Mouse (Mus musculus): ENCODE data around the gene Nek5. TPM values are rescaled to one million over a fixed set of nuclear protein-coding genes. Genes with fewer than 3 reads are reported as not detected.

The Nek5 gene
- polyA plus RNA-seq, 1 experiment from 2014 or later = 1.0 TPM

- Histone ChIP-seq H3K4me3 (peak overlapping the region; percentile 63), H3K27me3 (peaks cover 30% of the 10 kb centered on the region), H3K4me2 (peak overlapping the region; percentile 95), H3K4me1 (peaks cover 5% of the 10 kb centered on the region; the same call in 1 of the 2 replicates), H3K9ac (0 out of 2 replicates have a peak overlapping the region, but pooled peaks have one; percentile 1), H3K36me3 (peaks cover 23% of the 10 kb centered on the region), H3K27ac (no peak overlapping the region), H3K9me3 (no peaks in the 10 kb centered on the region)
- ATAC-seq (ENCODE audit: borderline replicate concordance, extremely low read depth, low FRiP score, low TSS enrichment) = no peak
- WGBS = 2% methylated on average over 3 of the region's 3 CpGs
Measured at GRCm38 (mm10) chr8:22061126-22061525, 63.7 kb downstream of the Nek5 start.

GRCm38 (mm10) chr8:22060446-22060889 is 64.4 kb downstream of the Nek5 start, which contains the start of gene Alg11:
Alg11 (plus strand) TSS chr8:22060721.
- Histone ChIP-seq H3K27ac (no peak within 1 kb of the TSS), H3K4me2 (peak within 1 kb of the TSS; percentile 95), H3K27me3 (peaks cover 30% of the 10 kb centered on the region), H3K9me3 (no peaks in the 10 kb centered on the region), H3K36me3 (peaks cover 16% of the 10 kb centered on the region), H3K4me1 (peaks cover 5% of the 10 kb centered on the region; the same call in 1 of the 2 replicates), H3K9ac (peak within 1 kb of the TSS; percentile 45), H3K4me3 (peak within 1 kb of the TSS; percentile 63)
- WGBS = under 1% methylated on average over 22 of the region's 36 CpGs
- peak; percentile 100 for ATAC-seq (ENCODE audit: borderline replicate concordance, extremely low read depth, low FRiP score, low TSS enrichment)

DNA sequence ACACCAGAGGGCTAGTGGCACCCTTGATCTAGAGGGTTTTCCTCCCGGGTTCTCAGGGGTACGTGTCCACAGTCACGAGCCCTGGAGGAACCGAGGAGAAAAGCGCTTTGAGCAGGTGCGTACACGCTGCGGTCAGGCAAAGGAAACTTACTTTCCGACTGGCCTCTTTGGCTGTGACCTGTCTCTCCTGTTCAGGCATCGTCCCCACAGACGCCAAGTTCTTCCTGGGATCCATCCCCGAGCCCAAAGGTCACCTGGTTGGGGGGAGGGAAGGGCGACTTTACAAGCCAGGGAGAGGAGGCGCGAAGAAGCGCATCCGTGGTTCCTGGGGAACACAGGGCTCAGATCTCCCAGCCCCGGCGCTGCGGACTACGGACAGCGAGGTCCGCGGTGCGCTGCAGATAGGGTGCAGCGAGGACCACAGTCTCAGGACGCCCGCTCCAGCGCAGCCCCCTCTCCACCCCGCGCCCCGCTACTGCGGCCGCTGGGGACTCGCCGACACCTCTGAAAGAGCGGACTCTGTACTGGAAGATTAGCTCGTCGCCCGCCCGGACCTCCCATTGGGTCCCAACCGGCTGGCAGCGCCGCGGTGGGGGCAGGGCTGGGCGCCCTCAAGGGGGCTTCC is 64.9 kb downstream of the Nek5 start, which contains the start of gene Atp7b:
Atp7b (minus strand) TSS at position 485 of the 625 bp plus-strand sequence.
- peak within 1 kb of the TSS; percentile 63 for H3K4me3 ChIP-seq
- no peaks in the 10 kb centered on the region for H3K9me3 ChIP-seq
- H3K4me2 ChIP-seq = peak within 1 kb of the TSS; percentile 95
- H3K4me1 ChIP-seq = peaks cover 5% of the 10 kb centered on the region; the same call in 1 of the 2 replicates
- peaks cover 11% of the 10 kb centered on the region for H3K36me3 ChIP-seq
- H3K27me3 ChIP-seq = peaks cover 30% of the 10 kb centered on the region
- peak; percentile 89 for ATAC-seq (ENCODE audit: borderline replicate concordance, extremely low read depth, low FRiP score, low TSS enrichment)
- peak within 1 kb of the TSS; percentile 45 for H3K9ac ChIP-seq
- no peak within 1 kb of the TSS for H3K27ac ChIP-seq
- under 1% methylated on average over 37 of the region's 46 CpGs for WGBS

GRCm38 (mm10) chr8:22059153-22059738 is 65.6 kb downstream of the Nek5 start:
- no peak for ATAC-seq (ENCODE audit: borderline replicate concordance, extremely low read depth, low FRiP score, low TSS enrichment)
- peaks cover 5% of the 10 kb centered on the region; the same call in 1 of the 2 replicates for H3K36me3 ChIP-seq
- 44% methylated on average over 11 of the region's 11 CpGs for WGBS
- H3K4me3 ChIP-seq = peak overlapping the region; percentile 63
- no peak overlapping the region for H3K27ac ChIP-seq
- H3K9me3 ChIP-seq = no peaks in the 10 kb centered on the region
- H3K9ac ChIP-seq = peak overlapping the region; percentile 21; the same call in 1 of the 2 replicates
- H3K4me1 ChIP-seq = peaks cover 5% of the 10 kb centered on the region; the same call in 1 of the 2 replicates
- H3K27me3 ChIP-seq = peaks cover 30% of the 10 kb centered on the region
- peak overlapping the region; percentile 95 for H3K4me2 ChIP-seq

DNA sequence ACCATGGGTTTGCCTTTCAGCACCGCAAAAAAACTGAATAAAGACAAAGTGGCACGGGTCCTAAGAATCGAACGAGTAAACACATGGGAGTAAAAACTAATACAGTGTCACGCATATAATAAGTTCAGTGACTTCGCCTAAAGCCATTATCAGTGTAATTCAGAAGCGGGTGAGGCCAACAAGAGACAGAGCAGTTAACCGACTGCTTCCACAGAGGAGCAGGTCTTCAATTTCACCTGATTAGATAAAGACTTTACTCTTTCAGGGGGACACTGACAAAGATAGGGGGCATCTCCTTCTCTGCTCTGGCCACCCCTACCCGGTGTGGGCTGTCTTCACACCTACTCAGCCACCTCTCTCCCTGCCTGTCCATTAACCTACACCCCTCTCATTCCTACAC is 66.5 kb downstream of the Nek5 start:
- ATAC-seq (ENCODE audit: borderline replicate concordance, extremely low read depth, low FRiP score, low TSS enrichment) = no peak

DNA sequence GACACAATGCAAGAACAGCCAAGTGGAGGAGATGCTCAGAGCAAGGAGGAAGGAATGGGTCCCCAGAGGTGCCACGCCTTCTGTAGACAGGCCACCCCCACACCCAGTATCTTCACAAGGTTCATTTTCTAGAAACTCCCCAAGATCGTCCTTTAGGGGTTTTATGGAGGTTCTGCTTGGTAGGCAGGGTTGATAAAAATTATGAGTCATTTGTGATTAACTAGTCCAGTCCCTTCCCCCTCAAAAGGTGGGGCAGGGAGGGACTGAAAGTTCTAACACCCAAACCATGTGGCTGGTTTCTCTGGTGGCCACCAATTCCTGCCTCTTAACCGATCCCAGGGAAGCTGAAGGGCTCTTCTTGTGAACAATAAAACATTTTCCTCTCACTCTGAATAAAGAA is 68.0 kb downstream of the Nek5 start:
- Histone ChIP-seq H3K9ac (no peak overlapping the region), H3K4me2 (no peak overlapping the region), H3K9me3 (no peaks in the 10 kb centered on the region), H3K27ac (no peak overlapping the region), H3K4me3 (no peak overlapping the region), H3K27me3 (peaks cover 30% of the 10 kb centered on the region), H3K4me1 (peaks cover 5% of the 10 kb centered on the region; the same call in 1 of the 2 replicates), H3K36me3 (no peaks in the 10 kb centered on the region)
- 70% methylated on average over 3 of the region's 3 CpGs for WGBS
- ATAC-seq (ENCODE audit: borderline replicate concordance, extremely low read depth, low FRiP score, low TSS enrichment) = no peak

More for the DNA sequence above, 66.5 kb downstream of the Nek5 start:
- Histone ChIP-seq H3K9me3 (no peaks in the 10 kb centered on the region), H3K4me3 (no peak overlapping the region), H3K27me3 (peaks cover 30% of the 10 kb centered on the region), H3K9ac (no peak overlapping the region), H3K4me1 (peaks cover 5% of the 10 kb centered on the region; the same call in 1 of the 2 replicates), H3K36me3 (no peaks in the 10 kb centered on the region), H3K27ac (no peak overlapping the region), H3K4me2 (no peak overlapping the region)
- 65% methylated on average over 9 of the region's 9 CpGs for WGBS

- Histone ChIP-seq H3K4me3 (no peak overlapping the region), H3K27me3 (peaks cover 30% of the 10 kb centered on the region), H3K36me3 (no peaks in the 10 kb centered on the region), H3K9ac (no peak overlapping the region), H3K4me2 (no peak overlapping the region), H3K4me1 (no peaks in the 10 kb centered on the region), H3K27ac (no peak overlapping the region), H3K9me3 (no peaks in the 10 kb centered on the region)
- 92% methylated on average over 2 of the region's 2 CpGs for WGBS
- ATAC-seq (ENCODE audit: borderline replicate concordance, extremely low read depth, low FRiP score, low TSS enrichment) = no peak
Measured at GRCm38 (mm10) chr8:22055492-22055877, 69.4 kb downstream of the Nek5 start.

DNA sequence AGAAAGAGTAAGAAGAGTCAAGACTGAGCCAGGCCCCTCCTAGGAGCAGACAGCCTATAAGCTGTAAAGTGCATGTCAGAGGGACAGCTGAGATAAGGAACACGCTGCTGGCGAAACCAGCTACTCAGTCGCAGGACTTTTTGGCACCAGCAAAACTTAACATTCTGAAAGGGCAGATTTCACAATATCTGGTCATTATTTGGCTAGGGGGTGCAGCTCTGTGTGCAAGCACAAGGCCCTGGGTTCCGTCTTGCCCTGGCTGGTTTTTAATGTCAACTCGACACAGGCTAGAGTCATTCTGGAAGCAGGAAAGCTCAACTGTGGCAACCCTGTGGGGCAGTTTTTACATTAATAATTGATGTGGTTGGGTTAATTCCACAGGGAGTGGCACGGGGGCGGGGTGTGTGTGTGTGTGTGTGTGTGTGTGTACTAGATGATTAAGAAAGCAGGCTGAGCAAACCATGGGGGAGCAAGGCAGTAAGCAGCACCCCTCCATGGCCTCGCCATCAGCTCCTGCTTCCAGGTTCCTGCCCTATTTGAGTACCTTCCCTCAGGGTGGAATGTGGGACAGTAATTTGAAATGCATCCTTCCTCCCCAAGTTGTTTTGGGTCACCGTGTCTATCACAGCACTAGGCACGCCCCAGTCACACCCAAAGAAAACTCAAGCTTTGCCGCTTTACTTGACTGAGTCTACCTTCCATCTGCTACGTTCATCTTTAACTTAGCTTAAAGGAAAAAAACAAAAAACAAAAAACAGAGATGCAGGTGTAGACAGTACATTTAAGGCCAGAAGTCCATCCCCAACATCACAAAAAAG is 70.0 kb downstream of the Nek5 start:
- H3K4me2 ChIP-seq = no peak overlapping the region
- ATAC-seq (ENCODE audit: borderline replicate concordance, extremely low read depth, low FRiP score, low TSS enrichment) = peak; percentile 47; the same call in 1 of the 2 replicates
- WGBS = 64% methylated on average over 12 of the region's 12 CpGs
- H3K27ac ChIP-seq = no peak overlapping the region
- no peaks in the 10 kb centered on the region for H3K36me3 ChIP-seq
- no peak overlapping the region for H3K4me3 ChIP-seq
- H3K4me1 ChIP-seq = no peaks in the 10 kb centered on the region
- no peaks in the 10 kb centered on the region for H3K9me3 ChIP-seq
- peaks cover 26% of the 10 kb centered on the region for H3K27me3 ChIP-seq
- no peak overlapping the region for H3K9ac ChIP-seq

GRCm38 (mm10) chr8:22047699-22048464 is 77.0 kb downstream of the Nek5 start:
- Histone ChIP-seq H3K9me3 (no peaks in the 10 kb centered on the region), H3K27ac (no peak overlapping the region), H3K9ac (no peak overlapping the region), H3K4me3 (no peak overlapping the region), H3K27me3 (no peaks in the 10 kb centered on the region), H3K4me1 (no peaks in the 10 kb centered on the region), H3K36me3 (no peaks in the 10 kb centered on the region), H3K4me2 (no peak overlapping the region)
- ATAC-seq (ENCODE audit: borderline replicate concordance, extremely low read depth, low FRiP score, low TSS enrichment) = peak; percentile 39; the same call in 1 of the 2 replicates
- WGBS = 62% methylated on average over 2 of the region's 2 CpGs

- no peak overlapping the region for H3K4me2 ChIP-seq
- no peaks in the 10 kb centered on the region for H3K9me3 ChIP-seq
- ATAC-seq (ENCODE audit: borderline replicate concordance, extremely low read depth, low FRiP score, low TSS enrichment) = no peak
- H3K4me1 ChIP-seq = no peaks in the 10 kb centered on the region
- H3K4me3 ChIP-seq = no peak overlapping the region
- 11% methylated on average over 12 of the region's 12 CpGs for WGBS
- H3K36me3 ChIP-seq = no peaks in the 10 kb centered on the region
- no peak overlapping the region for H3K9ac ChIP-seq
- peaks cover 7% of the 10 kb centered on the region; the same call in 1 of the 2 replicates for H3K27me3 ChIP-seq
- H3K27ac ChIP-seq = no peak overlapping the region
Measured at GRCm38 (mm10) chr8:22043706-22044105, 81.1 kb downstream of the Nek5 start.

DNA sequence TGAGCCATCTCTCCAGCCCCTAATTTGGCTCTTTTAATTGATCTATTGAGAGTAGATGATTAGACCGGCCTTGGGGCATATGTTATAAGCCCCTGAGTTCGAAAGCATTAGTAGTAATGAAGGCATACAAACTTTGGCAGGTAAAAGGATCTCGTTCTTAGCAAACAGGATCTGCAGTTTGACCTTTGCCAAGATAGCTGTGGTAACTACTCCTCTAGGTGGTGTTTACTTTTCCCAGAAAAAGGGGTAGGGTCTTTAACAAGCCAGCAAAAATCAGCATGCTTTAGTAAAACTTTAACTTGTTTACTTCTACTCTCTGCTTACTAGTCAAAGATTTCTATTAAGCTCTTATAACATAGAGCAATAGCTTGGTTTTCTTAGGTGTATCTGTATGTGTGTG is 82.3 kb downstream of the Nek5 start:
- 60% methylated on average over 3 of the region's 3 CpGs for WGBS
- no peak for ATAC-seq (ENCODE audit: borderline replicate concordance, extremely low read depth, low FRiP score, low TSS enrichment)
- no peak overlapping the region for H3K4me2 ChIP-seq

More for the DNA sequence above, 82.3 kb downstream of the Nek5 start:
- H3K27ac ChIP-seq = no peak overlapping the region
- H3K9me3 ChIP-seq = no peaks in the 10 kb centered on the region
- H3K9ac ChIP-seq = no peak overlapping the region
- H3K27me3 ChIP-seq = peaks cover 7% of the 10 kb centered on the region; the same call in 1 of the 2 replicates
- H3K4me1 ChIP-seq = no peaks in the 10 kb centered on the region
- no peaks in the 10 kb centered on the region for H3K36me3 ChIP-seq
- H3K4me3 ChIP-seq = no peak overlapping the region
